Mouse (Mus musculus) erythroblast, embryonic 14.5 days (primary cell): Measurements from ENCODE around the gene Slc25a38. TPM values are rescaled to one million over a fixed set of nuclear protein-coding genes. Genes with fewer than 3 reads are reported as not detected.

ENCODE experiments used
- H3K27me3 ChIP-seq: 2 replicates; pipeline ENCODE4 v1.6.1; 2012; ENCODE audit warnings: inconsistent platforms; ENCODE audit not compliant: control insufficient read depth
- H3K36me3 ChIP-seq: 2 replicates; pipeline ENCODE4 v1.6.1; 2012; ENCODE audit warnings: mild to moderate bottlenecking, inconsistent platforms; ENCODE audit not compliant: control insufficient read depth
- H3K4me1 ChIP-seq: 2 replicates; pipeline ENCODE4 v1.6.1; 2012; ENCODE audit warnings: inconsistent platforms; ENCODE audit not compliant: control insufficient read depth
- H3K4me3 ChIP-seq: replicated peaks from 2 replicates; pipeline ENCODE3; 2012; ENCODE audit warnings: moderate library complexity, mild to moderate bottlenecking, inconsistent platforms
- H3K9me3 ChIP-seq: 2 replicates; pipeline ENCODE4 v1.6.1; 2012; ENCODE audit warnings: low read length, inconsistent platforms, mixed read lengths; ENCODE audit not compliant: control insufficient read depth
- GATA1 ChIP-seq: IDR thresholded peaks from 2 replicates; pipeline ENCODE4 v1.6.1; 2012; ENCODE audit warnings: low read length, inconsistent platforms, mixed read lengths
- TAL1 ChIP-seq: IDR thresholded peaks from 3 replicates; pipeline ENCODE4 v1.6.1; 2012; ENCODE audit warnings: low read length, inconsistent platforms, mixed read lengths
- polyA plus RNA-seq: library from polyadenylated mRNA; stranded (reverse); fragments of >175 nt; gene quantifications from 2 replicates; pipeline ENCODE4 v1.2.3, GENCODE M21; 2012

Slc25a38 gene
- polyA plus RNA-seq, 1 experiment: 22.5 TPM

- H3K36me3 ChIP-seq: peaks cover 56% of the 10 kb centered on the region
- peak overlapping the region; percentile 59 for H3K4me3 ChIP-seq
- no peaks in the 10 kb centered on the region for H3K27me3 ChIP-seq
- H3K9me3 ChIP-seq: no peaks in the 10 kb centered on the region; the same call in 1 of the 2 replicates
- peaks cover 85% of the 10 kb centered on the region for H3K4me1 ChIP-seq
- no peak for TF ChIP-seq GATA1
- TF ChIP-seq TAL1: no peak
These were observed 3.3 kb downstream of the Slc25a38 start for GRCm38 (mm10) chr9:120113456-120113855.

GRCm38 (mm10) chr9:120114051-120114788 lies 4.0 kb downstream of the Slc25a38 start:
- no peak for TF ChIP-seq TAL1
- no peak for TF ChIP-seq GATA1
- H3K4me3 ChIP-seq: peak overlapping the region; percentile 66
- H3K9me3 ChIP-seq: no peaks in the 10 kb centered on the region
- peaks cover 88% of the 10 kb centered on the region for H3K4me1 ChIP-seq
- H3K27me3 ChIP-seq: no peaks in the 10 kb centered on the region
- peaks cover 64% of the 10 kb centered on the region for H3K36me3 ChIP-seq

- Histone ChIP-seq H3K4me3 (peak overlapping the region; percentile 66), H3K27me3 (no peaks in the 10 kb centered on the region), H3K36me3 (peaks cover 69% of the 10 kb centered on the region), H3K4me1 (peaks cover 90% of the 10 kb centered on the region), H3K9me3 (no peaks in the 10 kb centered on the region)
- TF ChIP-seq GATA1 (no peak), TAL1 (no peak)
These were observed 4.6 kb downstream of the Slc25a38 start for GRCm38 (mm10) chr9:120114789-120115151.

GRCm38 (mm10) chr9:120115580-120115979 lies 5.4 kb downstream of the Slc25a38 start:
- Histone ChIP-seq H3K9me3 (no peaks in the 10 kb centered on the region), H3K36me3 (peaks cover 77% of the 10 kb centered on the region), H3K27me3 (no peaks in the 10 kb centered on the region), H3K4me3 (peak overlapping the region; percentile 66), H3K4me1 (peaks cover 94% of the 10 kb centered on the region)
- peak; percentile 95 for TF ChIP-seq GATA1
- peak; percentile 87 for TF ChIP-seq TAL1

GRCm38 (mm10) chr9:120116184-120116624 lies 6.0 kb downstream of the Slc25a38 start:
- TF ChIP-seq GATA1: peak; percentile 39; the same call in 1 of the 2 replicates
- no peak for TF ChIP-seq TAL1
- Histone ChIP-seq H3K36me3 (peaks cover 83% of the 10 kb centered on the region), H3K4me3 (peak overlapping the region; percentile 66), H3K27me3 (no peaks in the 10 kb centered on the region), H3K9me3 (no peaks in the 10 kb centered on the region), H3K4me1 (peaks cover 96% of the 10 kb centered on the region)

GRCm38 (mm10) chr9:120118212-120118611 lies 8.0 kb downstream of the Slc25a38 start:
- peaks cover 94% of the 10 kb centered on the region for H3K36me3 ChIP-seq
- peak overlapping the region; percentile 66 for H3K4me3 ChIP-seq
- no peaks in the 10 kb centered on the region for H3K9me3 ChIP-seq
- TF ChIP-seq GATA1 (no peak), TAL1 (no peak)
- H3K4me1 ChIP-seq: peaks cover 91% of the 10 kb centered on the region
- no peaks in the 10 kb centered on the region for H3K27me3 ChIP-seq

GRCm38 (mm10) chr9:120120503-120120902 lies 10.3 kb downstream of the Slc25a38 start:
- no peak for TF ChIP-seq TAL1
- no peak for TF ChIP-seq GATA1
- H3K36me3 ChIP-seq: peaks cover 93% of the 10 kb centered on the region
- H3K4me1 ChIP-seq: peaks cover 78% of the 10 kb centered on the region
- H3K27me3 ChIP-seq: no peaks in the 10 kb centered on the region
- H3K4me3 ChIP-seq: peak overlapping the region; percentile 7
- no peaks in the 10 kb centered on the region for H3K9me3 ChIP-seq

- H3K36me3 ChIP-seq: peaks cover 85% of the 10 kb centered on the region
- TF ChIP-seq TAL1 (no peak), GATA1 (no peak)
- H3K4me1 ChIP-seq: peaks cover 64% of the 10 kb centered on the region
- no peaks in the 10 kb centered on the region for H3K27me3 ChIP-seq
- H3K9me3 ChIP-seq: no peaks in the 10 kb centered on the region
- peak overlapping the region; percentile 97 for H3K4me3 ChIP-seq
These were observed 16.7 kb downstream of the Slc25a38 start for GRCm38 (mm10) chr9:120126868-120127267.

GRCm38 (mm10) chr9:120127538-120128251 lies 17.5 kb downstream of the Slc25a38 start, which contains the start of gene Rpsa:
Gene Rpsa, plus strand, starts transcription at chr9:120127689.
- H3K27me3 ChIP-seq: no peaks in the 10 kb centered on the region
- peaks cover 85% of the 10 kb centered on the region for H3K36me3 ChIP-seq
- peak within 1 kb of the TSS; percentile 97 for H3K4me3 ChIP-seq
- H3K4me1 ChIP-seq: peaks cover 59% of the 10 kb centered on the region
- TF ChIP-seq TAL1 (no peak), GATA1 (no peak)
- no peaks in the 10 kb centered on the region for H3K9me3 ChIP-seq
